Mouse (Mus musculus): ENCODE measurements around the gene Capn10. TPM values are rescaled to one million over a fixed set of nuclear protein-coding genes. Genes with fewer than 3 reads are reported as not detected.
"Not testable (repeated sequence)": the region's sequence is repeated elsewhere in the genome, so short reads cannot be mapped to it uniquely, and the experiment has no call there.

Capn10 gene
- polyA plus RNA-seq, 1 experiment from 2014 or later, result 40.2 TPM

DNA sequence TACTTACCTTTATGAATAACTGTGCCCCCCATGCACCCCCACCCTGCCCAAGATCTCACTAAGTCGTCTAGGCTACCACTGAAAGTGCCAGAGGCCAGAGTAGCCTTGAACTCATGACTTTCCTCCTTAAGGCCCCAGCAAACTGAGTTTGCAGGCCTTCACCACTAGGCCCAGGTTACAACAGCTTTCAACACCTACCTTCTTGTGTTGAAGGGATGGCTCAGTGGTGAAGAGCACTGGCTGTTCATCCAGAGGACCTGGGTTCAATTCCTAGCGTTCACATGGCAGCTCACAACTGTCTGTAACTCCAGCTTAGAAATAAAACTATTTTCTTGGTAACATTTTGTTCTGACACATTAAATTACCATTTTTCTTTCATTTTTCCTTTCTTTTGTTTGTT is 19.5 kb downstream of the Capn10 start:
- no peak for ATAC-seq
- H3K4me2 ChIP-seq (ENCODE audit: low read length), result no peak overlapping the region
- 71% methylated on average over 2 of the region's 2 CpGs for WGBS
- H3K27me3 ChIP-seq (replicated peaks; ENCODE audit: control insufficient read depth, insufficient read depth, low read length), result no peaks in the 10 kb centered on the region
- no peak overlapping the region for H3K4me3 ChIP-seq (ENCODE audit: low read depth, low read length)
- no peaks in the 10 kb centered on the region for H3K4me1 ChIP-seq (ENCODE audit: control insufficient read depth, insufficient read depth, low read length)
- H3K36me3 ChIP-seq (ENCODE audit: control insufficient read depth, insufficient read depth, low read length), result peaks cover 12% of the 10 kb centered on the region
- no peak overlapping the region for H3K9ac ChIP-seq (ENCODE audit: low read length)
- DNase-seq (ENCODE audit: low spot score), result no peak
- H3K27ac ChIP-seq (ENCODE audit: low read depth, low read length), result no peak overlapping the region
- H3K9me3 ChIP-seq (replicated peaks; ENCODE audit: control insufficient read depth, low read length), result no peaks in the 10 kb centered on the region

DNA sequence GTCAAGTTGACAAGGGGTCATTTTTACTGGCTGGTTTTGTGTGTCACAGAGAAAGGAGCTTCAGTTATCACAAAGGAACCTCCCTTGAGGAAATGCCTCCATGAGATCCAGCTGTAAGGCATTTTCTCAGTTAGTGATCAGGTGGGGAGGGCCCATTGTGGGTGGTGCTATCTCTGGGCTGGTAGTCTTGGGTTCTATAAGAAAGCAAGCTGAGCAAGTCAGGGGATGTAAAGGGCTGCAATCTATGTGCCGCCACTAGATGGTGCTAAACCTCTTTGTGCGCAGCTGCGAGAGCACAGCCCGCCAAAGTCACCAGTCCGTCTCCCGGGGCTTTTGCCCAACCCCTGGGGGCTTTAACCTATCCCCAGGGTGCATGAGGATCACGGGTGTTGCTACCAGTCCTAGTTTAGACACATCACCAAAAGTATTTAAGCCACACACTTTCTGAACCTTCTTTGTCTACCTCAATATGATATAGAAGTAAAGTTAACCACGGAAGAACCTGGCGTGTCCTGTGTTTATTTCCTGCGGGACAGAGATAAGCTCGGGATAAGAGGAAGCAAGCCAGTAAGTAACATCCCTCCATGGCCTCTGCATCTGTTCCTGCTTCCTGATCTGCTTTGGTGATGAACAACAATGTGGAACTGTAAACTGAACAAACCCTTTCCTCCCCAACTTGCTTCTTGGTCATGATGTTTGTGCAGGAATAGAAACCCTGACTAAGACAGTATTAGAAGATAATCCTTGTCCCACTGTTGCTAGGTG is 22.6 kb downstream of the Capn10 start:
- H3K4me3 ChIP-seq (ENCODE audit: low read depth, low read length), result not testable (repeated sequence)

GRCm38 (mm10) chr1:92958999-92959398 is 24.8 kb downstream of the Capn10 start:
- Histone ChIP-seq H3K4me3 (ENCODE audit: low read depth, low read length) (no peak overlapping the region), H3K27ac (ENCODE audit: low read depth, low read length) (no peak overlapping the region), H3K9ac (ENCODE audit: low read length) (no peak overlapping the region), H3K4me2 (ENCODE audit: low read length) (no peak overlapping the region), H3K4me1 (ENCODE audit: control insufficient read depth, insufficient read depth, low read length) (no peaks in the 10 kb centered on the region), H3K9me3 (replicated peaks; ENCODE audit: control insufficient read depth, low read length) (no peaks in the 10 kb centered on the region), H3K27me3 (replicated peaks; ENCODE audit: control insufficient read depth, insufficient read depth, low read length) (no peaks in the 10 kb centered on the region), H3K36me3 (ENCODE audit: control insufficient read depth, insufficient read depth, low read length) (no peaks in the 10 kb centered on the region)
- WGBS, result 90% methylated on average over 1 of the region's 1 CpGs
- no peak for DNase-seq (ENCODE audit: low spot score)
- ATAC-seq, result no peak

More for the DNA sequence above, 22.6 kb downstream of the Capn10 start:
- not testable (repeated sequence) for H3K9me3 ChIP-seq (replicated peaks; ENCODE audit: control insufficient read depth, low read length); H3K9ac ChIP-seq (ENCODE audit: low read length); H3K27me3 ChIP-seq (replicated peaks; ENCODE audit: control insufficient read depth, insufficient read depth, low read length); H3K36me3 ChIP-seq (ENCODE audit: control insufficient read depth, insufficient read depth, low read length); H3K4me1 ChIP-seq (ENCODE audit: control insufficient read depth, insufficient read depth, low read length); H3K27ac ChIP-seq (ENCODE audit: low read depth, low read length)
- H3K4me2 ChIP-seq (ENCODE audit: low read length), result peak overlapping the region; percentile 39
- ATAC-seq, result peak; percentile 69
- 6% methylated on average over 11 of the region's 11 CpGs for WGBS
- DNase-seq (ENCODE audit: low spot score), result peak; percentile 20

DNA sequence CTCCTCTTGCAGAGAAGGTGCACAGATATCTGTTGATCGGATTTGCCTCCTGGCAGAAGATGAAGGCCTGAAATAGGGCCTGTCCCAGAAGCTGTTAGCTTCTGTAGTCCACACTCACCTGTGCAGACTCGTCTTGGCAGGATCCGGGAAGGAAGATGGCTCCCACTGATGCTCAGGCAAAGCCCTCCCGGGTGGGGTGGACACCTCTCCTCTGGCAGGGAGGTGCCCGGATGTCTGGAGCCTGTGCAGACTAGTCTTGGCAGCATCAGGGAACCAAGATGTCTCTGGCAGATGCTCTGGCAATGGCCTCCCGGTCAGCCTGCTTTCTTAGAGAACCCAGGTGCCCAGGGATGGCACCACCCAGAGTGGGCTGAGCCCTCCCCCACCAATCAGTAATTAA is 36.6 kb downstream of the Capn10 start:
- 91% methylated on average over 6 of the region's 6 CpGs for WGBS
- H3K9me3 ChIP-seq (replicated peaks; ENCODE audit: control insufficient read depth, low read length); H3K36me3 ChIP-seq (ENCODE audit: control insufficient read depth, insufficient read depth, low read length); H3K4me1 ChIP-seq (ENCODE audit: control insufficient read depth, insufficient read depth, low read length); DNase-seq (ENCODE audit: low spot score); H3K27me3 ChIP-seq (replicated peaks; ENCODE audit: control insufficient read depth, insufficient read depth, low read length); H3K4me2 ChIP-seq (ENCODE audit: low read length); ATAC-seq; H3K4me3 ChIP-seq (ENCODE audit: low read depth, low read length); H3K9ac ChIP-seq (ENCODE audit: low read length); H3K27ac ChIP-seq (ENCODE audit: low read depth, low read length): not testable (repeated sequence)

GRCm38 (mm10) chr1:92971879-92972795 is 38.0 kb downstream of the Capn10 start:
- no peak for ATAC-seq
- no peaks in the 10 kb centered on the region for H3K9me3 ChIP-seq (replicated peaks; ENCODE audit: control insufficient read depth, low read length)
- no peak for DNase-seq (ENCODE audit: low spot score)
- 93% methylated on average over 7 of the region's 7 CpGs for WGBS
- no peak overlapping the region for H3K4me3 ChIP-seq (ENCODE audit: low read depth, low read length)
- H3K9ac ChIP-seq (ENCODE audit: low read length), result no peak overlapping the region
- H3K36me3 ChIP-seq (ENCODE audit: control insufficient read depth, insufficient read depth, low read length), result no peaks in the 10 kb centered on the region
- no peak overlapping the region for H3K27ac ChIP-seq (ENCODE audit: low read depth, low read length)
- H3K4me2 ChIP-seq (ENCODE audit: low read length), result no peak overlapping the region
- H3K4me1 ChIP-seq (ENCODE audit: control insufficient read depth, insufficient read depth, low read length), result no peaks in the 10 kb centered on the region
- no peaks in the 10 kb centered on the region for H3K27me3 ChIP-seq (replicated peaks; ENCODE audit: control insufficient read depth, insufficient read depth, low read length)

DNA sequence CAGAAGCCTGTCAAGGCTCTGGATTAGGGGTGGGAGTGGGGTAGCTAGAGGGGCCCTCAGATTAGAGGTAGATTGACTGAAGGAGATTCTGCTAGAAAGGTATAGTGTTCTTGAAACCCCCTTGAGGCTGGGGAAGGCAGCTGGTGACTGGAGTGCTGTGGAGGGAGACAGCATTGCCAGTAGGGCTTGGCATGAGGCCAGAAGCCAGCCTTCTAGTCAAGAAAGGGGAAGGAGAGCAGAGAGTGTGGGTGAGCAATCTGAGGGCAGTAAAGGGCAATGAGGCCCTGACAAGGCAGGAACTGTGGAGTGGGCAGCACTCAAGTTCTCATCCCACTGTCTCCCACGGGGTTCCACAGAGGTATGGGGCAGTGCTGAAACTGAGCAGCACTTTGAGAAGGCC is 38.7 kb downstream of the Capn10 start:
- no peaks in the 10 kb centered on the region for H3K36me3 ChIP-seq (ENCODE audit: control insufficient read depth, insufficient read depth, low read length)
- no peak overlapping the region for H3K4me3 ChIP-seq (ENCODE audit: low read depth, low read length)
- no peak overlapping the region for H3K4me2 ChIP-seq (ENCODE audit: low read length)
- no peak overlapping the region for H3K27ac ChIP-seq (ENCODE audit: low read depth, low read length)
- DNase-seq (ENCODE audit: low spot score) (peak; percentile 62), ATAC-seq (no peak)
- H3K9ac ChIP-seq (ENCODE audit: low read length), result no peak overlapping the region
- H3K27me3 ChIP-seq (replicated peaks; ENCODE audit: control insufficient read depth, insufficient read depth, low read length), result no peaks in the 10 kb centered on the region
- 79% methylated on average over 1 of the region's 1 CpGs for WGBS
- H3K4me1 ChIP-seq (ENCODE audit: control insufficient read depth, insufficient read depth, low read length), result no peaks in the 10 kb centered on the region
- no peaks in the 10 kb centered on the region for H3K9me3 ChIP-seq (replicated peaks; ENCODE audit: control insufficient read depth, low read length)

- H3K9ac ChIP-seq (ENCODE audit: low read length), result no peak overlapping the region
- no peak overlapping the region for H3K27ac ChIP-seq (ENCODE audit: low read depth, low read length)
- H3K4me3 ChIP-seq (ENCODE audit: low read depth, low read length), result no peak overlapping the region
- H3K4me2 ChIP-seq (ENCODE audit: low read length), result no peak overlapping the region
- H3K4me1 ChIP-seq (ENCODE audit: control insufficient read depth, insufficient read depth, low read length), result no peaks in the 10 kb centered on the region
- no peaks in the 10 kb centered on the region for H3K36me3 ChIP-seq (ENCODE audit: control insufficient read depth, insufficient read depth, low read length)
- no peaks in the 10 kb centered on the region for H3K9me3 ChIP-seq (replicated peaks; ENCODE audit: control insufficient read depth, low read length)
- no peaks in the 10 kb centered on the region for H3K27me3 ChIP-seq (replicated peaks; ENCODE audit: control insufficient read depth, insufficient read depth, low read length)
- DNase-seq (ENCODE audit: low spot score) (no peak), ATAC-seq (no peak)
- 62% methylated on average over 6 of the region's 6 CpGs for WGBS
These were observed 42.0 kb downstream of the Capn10 start for GRCm38 (mm10) chr1:92976141-92976566.

DNA sequence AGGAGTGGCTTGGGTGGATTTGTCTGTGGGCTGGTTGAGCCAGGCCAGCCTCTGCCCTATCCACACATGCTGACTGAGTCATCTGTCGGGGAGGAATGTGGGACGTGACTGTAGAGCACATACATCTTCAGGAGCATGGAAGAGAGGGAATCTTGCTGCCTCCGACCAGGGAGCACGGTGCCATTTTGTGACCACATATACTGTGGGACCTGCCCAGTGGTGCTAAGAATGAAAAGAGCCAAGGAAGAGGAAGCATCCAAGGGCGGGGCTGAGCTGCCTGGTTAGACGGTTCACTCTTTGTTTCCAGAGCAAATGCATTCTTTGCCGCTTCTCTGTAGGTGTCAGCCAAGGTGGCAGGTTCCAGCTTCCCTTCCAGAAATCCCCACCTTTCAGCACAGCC is 44.5 kb downstream of the Capn10 start:
- DNase-seq (ENCODE audit: low spot score), result no peak
- WGBS, result 48% methylated on average over 7 of the region's 7 CpGs
- no peak overlapping the region for H3K4me2 ChIP-seq (ENCODE audit: low read length)

More for the DNA sequence above, 44.5 kb downstream of the Capn10 start:
- Histone ChIP-seq H3K4me3 (ENCODE audit: low read depth, low read length) (no peak overlapping the region), H3K36me3 (ENCODE audit: control insufficient read depth, insufficient read depth, low read length) (no peaks in the 10 kb centered on the region), H3K9me3 (replicated peaks; ENCODE audit: control insufficient read depth, low read length) (no peaks in the 10 kb centered on the region), H3K4me1 (ENCODE audit: control insufficient read depth, insufficient read depth, low read length) (no peaks in the 10 kb centered on the region), H3K9ac (ENCODE audit: low read length) (no peak overlapping the region), H3K27me3 (replicated peaks; ENCODE audit: control insufficient read depth, insufficient read depth, low read length) (no peaks in the 10 kb centered on the region), H3K27ac (ENCODE audit: low read depth, low read length) (no peak overlapping the region)
- no peak for ATAC-seq
